Mouse (Mus musculus): ENCODE results near the gene Prx. TPM values are rescaled to one million over a fixed set of nuclear protein-coding genes. Genes with fewer than 3 reads are reported as not detected.

The Prx gene
- polyA plus RNA-seq, 1 experiment = 0.33 TPM

- Histone ChIP-seq H3K27ac (ENCODE audit: control insufficient read depth, insufficient read depth, low read depth, low read length) (no peak overlapping the region), H3K4me3 (ENCODE audit: control insufficient read depth, low read depth, low read length) (no peak overlapping the region), H3K4me1 (ENCODE audit: control insufficient read depth, insufficient read depth, low read length) (peaks cover 2% of the 10 kb centered on the region), H3K36me3 (ENCODE audit: control insufficient read depth, insufficient read depth, low read length) (no peaks in the 10 kb centered on the region), H3K27me3 (ENCODE audit: control insufficient read depth, insufficient read depth, low read length) (no peaks in the 10 kb centered on the region)
- TF ChIP-seq CTCF (IDR thresholded peaks at IDR 0.05; ENCODE audit: control insufficient read depth, insufficient read depth, insufficient replicate concordance, low read depth, low read length) (no peak), POLR2A (IDR thresholded peaks at IDR 0.05; ENCODE audit: control insufficient read depth, low read depth, low read length) (no peak)
Measured at GRCm38 (mm10) chr7:27460477-27460876, 38.6 kb upstream of the Prx start.

- no peak overlapping the region for H3K27ac ChIP-seq (ENCODE audit: control insufficient read depth, insufficient read depth, low read depth, low read length)
- TF ChIP-seq POLR2A (IDR thresholded peaks at IDR 0.05; ENCODE audit: control insufficient read depth, low read depth, low read length) (no peak), CTCF (IDR thresholded peaks at IDR 0.05; ENCODE audit: control insufficient read depth, insufficient read depth, insufficient replicate concordance, low read depth, low read length) (no peak)
- no peak overlapping the region for H3K4me3 ChIP-seq (ENCODE audit: control insufficient read depth, low read depth, low read length)
- H3K4me1 ChIP-seq (ENCODE audit: control insufficient read depth, insufficient read depth, low read length) = no peaks in the 10 kb centered on the region; the same call in 1 of the 2 replicates
- no peaks in the 10 kb centered on the region for H3K36me3 ChIP-seq (ENCODE audit: control insufficient read depth, insufficient read depth, low read length)
- no peaks in the 10 kb centered on the region for H3K27me3 ChIP-seq (ENCODE audit: control insufficient read depth, insufficient read depth, low read length)
Measured at GRCm38 (mm10) chr7:27467648-27468047, 31.5 kb upstream of the Prx start.

- Histone ChIP-seq H3K27ac (ENCODE audit: control insufficient read depth, insufficient read depth, low read depth, low read length) (no peak overlapping the region), H3K4me3 (ENCODE audit: control insufficient read depth, low read depth, low read length) (no peak overlapping the region), H3K27me3 (ENCODE audit: control insufficient read depth, insufficient read depth, low read length) (no peaks in the 10 kb centered on the region), H3K36me3 (ENCODE audit: control insufficient read depth, insufficient read depth, low read length) (no peaks in the 10 kb centered on the region), H3K4me1 (ENCODE audit: control insufficient read depth, insufficient read depth, low read length) (peaks cover 11% of the 10 kb centered on the region)
- TF ChIP-seq CTCF (IDR thresholded peaks at IDR 0.05; ENCODE audit: control insufficient read depth, insufficient read depth, insufficient replicate concordance, low read depth, low read length) (no peak), POLR2A (IDR thresholded peaks at IDR 0.05; ENCODE audit: control insufficient read depth, low read depth, low read length) (no peak)
Measured at GRCm38 (mm10) chr7:27471390-27472120, 27.6 kb upstream of the Prx start.

GRCm38 (mm10) chr7:27472596-27472995 lies 26.5 kb upstream of the Prx start:
- H3K36me3 ChIP-seq (ENCODE audit: control insufficient read depth, insufficient read depth, low read length) = no peaks in the 10 kb centered on the region

GRCm38 (mm10) chr7:27473156-27473834 lies 25.8 kb upstream of the Prx start, which contains the start of gene Sertad3:
Gene Sertad3 (plus strand): TSS chr7:27473768.
- no peak for TF ChIP-seq CTCF (IDR thresholded peaks at IDR 0.05; ENCODE audit: control insufficient read depth, insufficient read depth, insufficient replicate concordance, low read depth, low read length)
- peak; percentile 58; the same call in 1 of the 2 replicates for TF ChIP-seq POLR2A (IDR thresholded peaks at IDR 0.05; ENCODE audit: control insufficient read depth, low read depth, low read length)

More at GRCm38 (mm10) chr7:27472596-27472995, 26.5 kb upstream of the Prx start:
- no peaks in the 10 kb centered on the region for H3K27me3 ChIP-seq (ENCODE audit: control insufficient read depth, insufficient read depth, low read length)
- no peak for TF ChIP-seq CTCF (IDR thresholded peaks at IDR 0.05; ENCODE audit: control insufficient read depth, insufficient read depth, insufficient replicate concordance, low read depth, low read length)
- TF ChIP-seq POLR2A (IDR thresholded peaks at IDR 0.05; ENCODE audit: control insufficient read depth, low read depth, low read length) = no peak
- H3K4me1 ChIP-seq (ENCODE audit: control insufficient read depth, insufficient read depth, low read length) = peaks cover 11% of the 10 kb centered on the region
- peak overlapping the region; percentile 17; the same call in 1 of the 2 replicates for H3K4me3 ChIP-seq (ENCODE audit: control insufficient read depth, low read depth, low read length)
- H3K27ac ChIP-seq (ENCODE audit: control insufficient read depth, insufficient read depth, low read depth, low read length) = peak overlapping the region; percentile 66

GRCm38 (mm10) chr7:27473835-27474489 lies 25.2 kb upstream of the Prx start:
- Histone ChIP-seq H3K36me3 (ENCODE audit: control insufficient read depth, insufficient read depth, low read length) (no peaks in the 10 kb centered on the region), H3K27ac (ENCODE audit: control insufficient read depth, insufficient read depth, low read depth, low read length) (peak overlapping the region; percentile 90), H3K4me1 (ENCODE audit: control insufficient read depth, insufficient read depth, low read length) (peaks cover 11% of the 10 kb centered on the region), H3K27me3 (ENCODE audit: control insufficient read depth, insufficient read depth, low read length) (no peaks in the 10 kb centered on the region), H3K4me3 (ENCODE audit: control insufficient read depth, low read depth, low read length) (peak overlapping the region; percentile 87)
- TF ChIP-seq POLR2A (IDR thresholded peaks at IDR 0.05; ENCODE audit: control insufficient read depth, low read depth, low read length) = no peak
- no peak for TF ChIP-seq CTCF (IDR thresholded peaks at IDR 0.05; ENCODE audit: control insufficient read depth, insufficient read depth, insufficient replicate concordance, low read depth, low read length)

More at GRCm38 (mm10) chr7:27473156-27473834, 25.8 kb upstream of the Prx start, which contains the start of gene Sertad3:
- Histone ChIP-seq H3K4me3 (ENCODE audit: control insufficient read depth, low read depth, low read length) (peak within 1 kb of the TSS; percentile 87), H3K4me1 (ENCODE audit: control insufficient read depth, insufficient read depth, low read length) (peaks cover 11% of the 10 kb centered on the region), H3K36me3 (ENCODE audit: control insufficient read depth, insufficient read depth, low read length) (no peaks in the 10 kb centered on the region), H3K27ac (ENCODE audit: control insufficient read depth, insufficient read depth, low read depth, low read length) (peak within 1 kb of the TSS; percentile 90), H3K27me3 (ENCODE audit: control insufficient read depth, insufficient read depth, low read length) (no peaks in the 10 kb centered on the region)

All from testis, adult 2 months (tissue).